Mouse (Mus musculus) MEL (cell line): ENCODE measurements around the gene Slc9a3r2.

Source experiments
- CTCF ChIP-seq, 3 experiments: IDR thresholded peaks in 2 of 3; conservative IDR thresholded peaks in 1 of 3; 2 replicates each; pipeline ENCODE4 v1.5.1; 2011 to 2012; ENCODE audit warnings: low read length in 3 of 3, low read depth in 2 of 3, mild to moderate bottlenecking in 2 of 3, improper control_type of control experiment in 1 of 3, inconsistent platforms in 1 of 3, mixed read lengths in 1 of 3, moderate library complexity in 1 of 3; ENCODE audit not compliant: control insufficient read depth in 1 of 3, insufficient read depth in 1 of 3, poor library complexity in 1 of 3, severe bottlenecking in 1 of 3
- EP300 ChIP-seq, 2 experiments: IDR thresholded peaks; 2 replicates each; pipeline ENCODE4 v1.6.1; 2011; ENCODE audit warnings: improper control_type of control experiment in 2 of 2, low read length in 2 of 2, low read depth in 1 of 2, mild to moderate bottlenecking in 1 of 2
- HCFC1 ChIP-seq: IDR thresholded peaks from 2 replicates; pipeline ENCODE4 v1.6.1; 2012; ENCODE audit warnings: low read depth, mild to moderate bottlenecking, inconsistent platforms, low read length, improper control_type of control experiment, moderate library complexity
- KAT2A ChIP-seq: conservative IDR thresholded peaks from 2 replicates; pipeline ENCODE4 v1.6.1; 2012; ENCODE audit warnings: low read depth, low read length, improper control_type of control experiment, inconsistent platforms
- MXI1 ChIP-seq: IDR thresholded peaks from 2 replicates; pipeline ENCODE4 v1.6.1; 2011; ENCODE audit warnings: mild to moderate bottlenecking, low read depth, low read length, improper control_type of control experiment
- RAD21 ChIP-seq: IDR thresholded peaks from 2 replicates; pipeline ENCODE4 v1.6.1; 2011; ENCODE audit warnings: mild to moderate bottlenecking, low read depth, low read length, improper control_type of control experiment

GRCm38 (mm10) chr17:24692385-24692784 is 42.3 kb upstream of the Slc9a3r2 start:
- TF ChIP-seq CTCF (IDR thresholded peaks at IDR 0.05 in 2 of 3, conservative IDR thresholded peaks at IDR 0.05 in 1 of 3; ENCODE audit: control insufficient read depth in 1 of 3, insufficient read depth in 1 of 3, low read depth in 2 of 3, low read length in 3 of 3, poor library complexity in 1 of 3, severe bottlenecking in 1 of 3) (no peak), RAD21 (no peak), EP300 (IDR thresholded peaks at IDR 0.05; ENCODE audit: low read depth in 1 of 2, low read length in 2 of 2) (no peak), KAT2A (no peak), MXI1 (no peak), HCFC1 (no peak)
